Mouse (Mus musculus): Measurements from ENCODE around the gene Col4a1. TPM values are rescaled to one million over a fixed set of nuclear protein-coding genes. Genes with fewer than 3 reads are reported as not detected.

Gene Col4a1
- total RNA-seq, 2 experiments from 2014 or later, result 146 to 216 TPM

DNA sequence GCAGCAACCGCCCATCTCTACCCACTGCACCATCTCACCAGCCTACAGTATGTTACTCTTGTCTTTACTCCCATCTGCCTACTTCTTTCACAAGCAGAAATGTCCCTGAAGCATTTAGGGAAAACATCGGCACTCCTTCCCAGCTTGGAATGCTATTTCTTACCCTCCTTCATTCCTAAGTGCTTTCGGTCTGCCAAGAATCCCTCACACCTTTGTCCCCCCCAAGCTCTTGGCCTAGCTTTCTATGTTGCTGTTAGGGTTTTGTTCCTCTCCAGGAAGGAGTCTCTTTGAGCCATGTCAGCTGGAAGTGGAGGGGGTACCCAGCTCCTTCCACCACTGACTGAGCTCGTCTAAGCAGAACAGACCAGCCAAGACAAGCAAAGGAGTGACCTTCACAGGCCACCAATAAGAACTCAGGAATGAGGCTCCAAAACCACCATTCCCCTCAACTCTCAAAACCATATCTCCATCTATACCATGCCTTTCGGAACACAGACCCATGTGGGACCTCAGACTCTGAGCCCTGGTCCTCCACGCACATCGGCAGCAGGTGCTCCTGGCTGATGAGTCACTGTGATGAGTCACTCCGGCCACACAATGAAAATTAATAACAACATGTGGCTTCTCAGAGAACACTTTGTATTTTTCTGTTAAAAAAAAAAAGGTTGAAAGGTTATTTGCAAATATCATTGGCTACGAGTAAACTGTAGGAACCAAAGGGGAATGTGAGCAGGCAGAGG lies 156.9 kb downstream of the Col4a1 start:
- intact Hi-C loops (cut with DNase I), result no loop called here
- no peak for DNase-seq

DNA sequence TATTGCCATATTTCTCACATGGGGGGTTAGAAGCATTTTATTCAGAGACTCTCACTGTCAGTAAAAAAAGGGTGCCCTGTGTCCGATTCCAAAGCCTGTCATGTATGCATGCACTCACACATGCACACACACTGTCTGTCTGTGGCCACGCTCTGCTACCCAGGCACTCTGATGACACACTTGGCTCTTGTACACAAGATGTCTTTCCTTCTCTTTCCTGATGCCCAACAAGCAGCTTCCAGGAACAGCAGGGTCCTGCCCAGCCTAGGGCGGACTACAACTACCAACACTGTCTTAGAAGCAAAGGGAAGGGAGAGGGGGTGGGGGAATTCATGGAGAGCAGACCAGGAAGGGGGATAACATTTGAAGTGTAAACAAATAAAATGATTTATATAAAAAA lies 162.4 kb downstream of the Col4a1 start:
- no peak for DNase-seq
- intact Hi-C loops (cut with DNase I), result no loop called here

- no peak for DNase-seq
- intact Hi-C loops (cut with DNase I), result no loop called here
These were observed 163.3 kb downstream of the Col4a1 start for GRCm38 (mm10) chr8:11149201-11149810.

- DNase-seq, result no peak
- intact Hi-C loops (cut with DNase I), result no loop called here
These were observed 163.8 kb downstream of the Col4a1 start for GRCm38 (mm10) chr8:11148797-11149196.

Other genes with a start within 250 kb of the Col4a1 start
- 100 to 1,000 TPM in 1 of 2 experiments, 10 to 100 TPM in 1; 77.5 to 105 TPM for gene Col4a2, start within 50 bp of the Col4a1 start, total RNA-seq (2021)
- gene Rab20, start 165.9 kb upstream of the Col4a1 start, total RNA-seq (2021), result 1 to 10 TPM; 1.2 to 1.9 TPM
- 10 to 100 TPM; 25.2 to 27.7 TPM for gene Naxd, start 184.7 kb upstream of the Col4a1 start, total RNA-seq (2021)
- 10 to 100 TPM; 13.8 to 14.2 TPM for gene Cars2, start 238.0 kb upstream of the Col4a1 start, total RNA-seq (2021)
- gene Ing1, start 242.7 kb upstream of the Col4a1 start, total RNA-seq (2021), result 10 to 100 TPM; 12.0 to 15.0 TPM